Mouse (Mus musculus) cortical plate, adult 2 months (tissue): ENCODE results near the gene Dppa5a.

Source experiments
- CTCF ChIP-seq: fragments of 200-500 bp; IDR thresholded peaks from 2 replicates; pipeline ENCODE4 v1.5.1; 2011; ENCODE audit warnings: mild to moderate bottlenecking, control low read depth, low read length; ENCODE audit not compliant: insufficient read depth; ENCODE audit errors: extremely low read depth
- POLR2A ChIP-seq: fragments of 200-500 bp; IDR thresholded peaks from 2 replicates; pipeline ENCODE4 v1.6.1; 2011; ENCODE audit warnings: mild to moderate bottlenecking, low read length, control low read depth; ENCODE audit not compliant: insufficient read depth; ENCODE audit errors: extremely low read depth

DNA sequence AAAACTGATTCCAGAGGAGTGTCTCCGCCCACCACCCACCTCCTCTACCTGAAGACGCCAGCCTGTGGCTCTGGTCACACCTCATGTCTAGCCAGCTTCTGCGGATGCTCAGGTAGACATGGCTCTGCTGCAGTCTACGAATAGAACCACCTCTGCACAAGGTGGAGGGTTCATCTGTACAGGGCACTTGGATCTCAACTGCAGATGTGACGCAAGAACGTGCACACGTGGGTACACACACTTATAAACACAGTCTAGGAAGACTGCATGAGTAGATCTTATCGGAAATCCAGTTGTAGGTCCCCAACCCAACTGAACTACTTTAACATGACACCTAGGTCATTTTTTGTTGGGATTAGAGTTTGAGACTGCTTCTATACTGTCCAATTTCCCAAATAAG is 12.4 kb downstream of the Dppa5a start, which contains the start of gene Gsta2:
- TF ChIP-seq POLR2A (no peak), CTCF (no peak)
